Mouse (Mus musculus): ENCODE results near the gene Tmcc1. TPM values are rescaled to one million over a fixed set of nuclear protein-coding genes. Genes with fewer than 3 reads are reported as not detected.

Tmcc1 gene
- total and polyA plus RNA-seq, 3 experiments: 9.1 to 30.6 TPM; not detected in 1

DNA sequence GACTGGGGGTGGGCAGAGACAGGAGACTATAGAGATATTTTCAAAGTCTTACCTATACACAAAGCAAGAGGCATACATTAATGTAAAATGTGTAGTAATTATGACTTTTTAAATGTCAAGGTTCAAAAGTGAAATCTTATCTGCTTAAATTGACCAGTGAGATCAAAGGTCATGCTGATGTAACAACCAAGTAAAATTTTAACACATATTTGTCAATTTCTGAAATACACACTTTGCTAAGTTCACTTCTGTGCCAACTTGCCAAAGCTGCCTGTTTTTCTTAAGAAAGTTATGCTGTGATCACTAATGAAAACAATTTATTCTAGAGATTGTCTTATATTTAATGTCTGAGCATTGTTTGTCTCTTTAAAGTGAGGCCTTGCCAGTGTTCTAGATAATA, 66.7 kb downstream of the Tmcc1 start:
- Histone ChIP-seq H3K4me1 (ENCODE audit: control insufficient read depth in 1 of 2, insufficient read depth in 2 of 2, low read length in 2 of 2) (no peaks in the 10 kb centered on the region), H3K4me3 (ENCODE audit: control insufficient read depth in 1 of 2, insufficient read depth in 1 of 2, low read depth in 2 of 2, low read length in 2 of 2) (no peak overlapping the region), H3K27me3 (ENCODE audit: control insufficient read depth in 1 of 2, insufficient read depth in 2 of 2, low read length in 2 of 2) (no peaks in the 10 kb centered on the region), H3K79me2 (ENCODE audit: control insufficient read depth, insufficient read depth, low read length, poor library complexity) (no peaks in the 10 kb centered on the region), H3K36me3 (ENCODE audit: control insufficient read depth in 1 of 2, insufficient read depth in 2 of 2, low read length in 2 of 2) (no peaks in the 10 kb centered on the region; a peak in 1 of 4 replicates), H3K9me3 (replicated peaks; ENCODE audit: insufficient read depth, low read length) (no peaks in the 10 kb centered on the region), H3K27ac (ENCODE audit: control insufficient read depth, low read depth, low read length) (no peak overlapping the region), H3K9ac (ENCODE audit: control insufficient read depth, low read depth, low read length, poor library complexity, severe bottlenecking) (no peak overlapping the region)
- TF ChIP-seq TAL1 (IDR thresholded peaks at IDR 0.05; ENCODE audit: low read length) (no peak), MAZ (IDR thresholded peaks at IDR 0.05; ENCODE audit: low read depth, low read length) (no peak), BHLHE40 (IDR thresholded peaks at IDR 0.05; ENCODE audit: borderline replicate concordance, low read depth, low read length) (no peak), E2F4 (IDR thresholded peaks at IDR 0.05; ENCODE audit: borderline replicate concordance, low read depth, low read length) (no peak), TBP (IDR thresholded peaks at IDR 0.05; ENCODE audit: low read depth, low read length) (no peak), ZMIZ1 (IDR thresholded peaks at IDR 0.05; ENCODE audit: low read depth, low read length) (no peak), USF1 (IDR thresholded peaks at IDR 0.05; ENCODE audit: low read depth, low read length) (no peak), POLR2A (IDR thresholded peaks at IDR 0.05; ENCODE audit: control insufficient read depth in 1 of 2, insufficient read depth in 1 of 2, low read depth in 1 of 2, low read length in 2 of 2, poor library complexity in 1 of 2) (no peak), NELFE (IDR thresholded peaks at IDR 0.05; ENCODE audit: low read depth, low read length) (no peak), ELF1 (IDR thresholded peaks at IDR 0.05; ENCODE audit: low read depth, low read length) (no peak), GATA1 (IDR thresholded peaks at IDR 0.05; ENCODE audit: low read depth, low read length) (no peak), MEF2A (IDR thresholded peaks at IDR 0.05; ENCODE audit: extremely low read depth, insufficient replicate concordance, low read depth, low read length, poor library complexity, severe bottlenecking) (no peak), RCOR1 (IDR thresholded peaks at IDR 0.05; ENCODE audit: low read depth, low read length) (no peak), MYC (IDR thresholded peaks at IDR 0.05; ENCODE audit: low read depth, low read length) (no peak), SMC3 (IDR thresholded peaks at IDR 0.05; ENCODE audit: low read depth, low read length) (no peak), POLR2AphosphoS5 (IDR thresholded peaks at IDR 0.05; ENCODE audit: borderline replicate concordance, low read depth, low read length) (no peak), HCFC1 (IDR thresholded peaks at IDR 0.05; ENCODE audit: low read depth, low read length) (no peak)
- DNase-seq (ENCODE audit: low read depth, low spot score): no peak

DNA sequence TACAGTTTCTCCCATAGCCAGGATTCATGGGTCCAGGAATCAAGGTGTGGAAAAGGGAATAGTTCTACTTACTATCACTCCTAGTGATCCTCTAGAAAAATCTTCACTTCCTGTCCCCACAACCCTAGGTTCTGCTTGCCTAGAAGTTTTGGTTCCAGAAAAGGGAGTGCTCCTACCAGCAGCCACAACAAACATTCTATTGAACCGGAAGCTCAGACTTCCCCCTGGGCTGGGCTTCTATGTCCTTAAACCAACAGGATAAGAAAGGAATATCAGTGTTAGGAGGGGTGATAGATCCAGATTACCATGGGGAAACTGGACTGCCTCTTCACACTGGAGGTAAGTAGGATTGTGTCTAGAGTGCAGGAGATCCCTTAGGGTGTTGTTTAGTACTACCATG, 70.4 kb downstream of the Tmcc1 start:
- Histone ChIP-seq H3K27me3 (ENCODE audit: control insufficient read depth in 1 of 2, insufficient read depth in 2 of 2, low read length in 2 of 2) (no peaks in the 10 kb centered on the region), H3K27ac (ENCODE audit: control insufficient read depth, low read depth, low read length) (no peak overlapping the region), H3K9ac (ENCODE audit: control insufficient read depth, low read depth, low read length, poor library complexity, severe bottlenecking) (no peak overlapping the region), H3K4me1 (ENCODE audit: control insufficient read depth in 1 of 2, insufficient read depth in 2 of 2, low read length in 2 of 2) (no peaks in the 10 kb centered on the region), H3K9me3 (replicated peaks; ENCODE audit: insufficient read depth, low read length) (no peaks in the 10 kb centered on the region), H3K36me3 (ENCODE audit: control insufficient read depth in 1 of 2, insufficient read depth in 2 of 2, low read length in 2 of 2) (peaks cover 0 to 6% of the 10 kb centered on the region in 2 experiments; a peak in 3 of 4 replicates), H3K79me2 (ENCODE audit: control insufficient read depth, insufficient read depth, low read length, poor library complexity) (no peaks in the 10 kb centered on the region), H3K4me3 (ENCODE audit: control insufficient read depth in 1 of 2, insufficient read depth in 1 of 2, low read depth in 2 of 2, low read length in 2 of 2) (no peak overlapping the region)
- no peak for TF ChIP-seq MAZ (IDR thresholded peaks at IDR 0.05; ENCODE audit: low read depth, low read length)
- no peak for TF ChIP-seq KAT2A (conservative IDR thresholded peaks at IDR 0.05; ENCODE audit: low read depth, low read length)
- TF ChIP-seq ELF1 (IDR thresholded peaks at IDR 0.05; ENCODE audit: low read depth, low read length): no peak
- TF ChIP-seq MYC (IDR thresholded peaks at IDR 0.05; ENCODE audit: low read depth, low read length): no peak
- TF ChIP-seq RAD21 (IDR thresholded peaks at IDR 0.05; ENCODE audit: low read depth, low read length): no peak
- TF ChIP-seq ZMIZ1 (IDR thresholded peaks at IDR 0.05; ENCODE audit: low read depth, low read length): no peak
- TF ChIP-seq MYB (IDR thresholded peaks at IDR 0.05; ENCODE audit: low read depth, low read length): no peak
- no peak for TF ChIP-seq GATA1 (IDR thresholded peaks at IDR 0.05; ENCODE audit: low read depth, low read length)
- TF ChIP-seq POLR2A (IDR thresholded peaks at IDR 0.05; ENCODE audit: control insufficient read depth in 1 of 2, insufficient read depth in 1 of 2, low read depth in 1 of 2, low read length in 2 of 2, poor library complexity in 1 of 2): no peak
- no peak for TF ChIP-seq RCOR1 (IDR thresholded peaks at IDR 0.05; ENCODE audit: low read depth, low read length)
- no peak for TF ChIP-seq MXI1 (IDR thresholded peaks at IDR 0.05; ENCODE audit: low read depth, low read length)
- TF ChIP-seq BHLHE40 (IDR thresholded peaks at IDR 0.05; ENCODE audit: borderline replicate concordance, low read depth, low read length): no peak
- no peak for TF ChIP-seq MAX (IDR thresholded peaks at IDR 0.05; ENCODE audit: low read length)
- no peak for TF ChIP-seq NELFE (IDR thresholded peaks at IDR 0.05; ENCODE audit: low read depth, low read length)
- no peak for DNase-seq (ENCODE audit: low read depth, low spot score)

All from MEL (cell line).